Mouse (Mus musculus) lung, embryonic 14.5 days (tissue): ENCODE data around the gene Sdha. TPM values are rescaled to one million over a fixed set of nuclear protein-coding genes. Genes with fewer than 3 reads are reported as not detected.
A peak's percentile ranks its signal among the peaks of the same experiment; 100 is the strongest.

ENCODE experiments used
- ATAC-seq: fragments of 200-750 bp; cut with Nextera tagmentation; 2 replicates; pipeline ENCODE4 v1.8.0; 2017; ENCODE audit warnings: mild to moderate bottlenecking, moderate TSS enrichment, moderate library complexity; ENCODE audit not compliant: insufficient read depth
- DNase-seq: peaks from one replicate; pipeline ENCODE4 v3.0.0-alpha.2; 2015
- H3K27ac ChIP-seq: fragments of 300-500 bp; sonication (generic); 2 replicates; pipeline ENCODE4 v1.5.1; 2014; ENCODE audit warnings: low read depth, mild to moderate bottlenecking, moderate library complexity
- H3K27me3 ChIP-seq: fragments of 300-500 bp; sonication (generic); 2 replicates; pipeline ENCODE4 v1.6.1; 2014; ENCODE audit warnings: low read length, control low read depth; ENCODE audit not compliant: insufficient read depth
- H3K36me3 ChIP-seq: fragments of 300-500 bp; sonication (generic); 2 replicates; pipeline ENCODE4 v1.6.1; 2014; ENCODE audit warnings: control low read depth; ENCODE audit not compliant: insufficient read depth
- H3K4me1 ChIP-seq: fragments of 300-500 bp; sonication (generic); 2 replicates; pipeline ENCODE4 v1.6.1; 2014; ENCODE audit warnings: antibody characterized with exemption, control low read depth; ENCODE audit not compliant: insufficient read depth
- H3K4me2 ChIP-seq: fragments of 300-500 bp; sonication (generic); 2 replicates; pipeline ENCODE4 v1.6.1; 2014; ENCODE audit warnings: mild to moderate bottlenecking
- H3K4me3 ChIP-seq: fragments of 300-500 bp; sonication (generic); 2 replicates; pipeline ENCODE4 v1.5.1; 2014; ENCODE audit warnings: low read depth, low read length
- H3K9ac ChIP-seq: fragments of 300-500 bp; sonication (generic); 2 replicates; pipeline ENCODE4 v1.6.1; 2014
- H3K9me3 ChIP-seq: fragments of 300-500 bp; sonication (generic); 2 replicates; pipeline ENCODE4 v1.6.1; 2016; ENCODE audit warnings: low read depth, low read length, control low read depth
- CTCF ChIP-seq: IDR thresholded peaks from 2 replicates; pipeline ENCODE4 v1.5.1; 2016; ENCODE audit warnings: antibody characterized with exemption, low read depth
- WGBS: fragments of 180-500 bp; shearing (Covaris S2); extraction: QIAGEN DNeasy Blood & Tissue Kit; methylation state at CpG from one replicate; pipeline ENCODE4 v1.1.7; 2014; 5-methylcytosine and 5-hydroxymethylcytosine counted together
- polyA plus RNA-seq: library from polyadenylated mRNA; unstranded; fragments of >200 nt; fragmentation: Nextera tagmentation; extraction: Ambion mirVana; gene quantifications from 2 replicates; pipeline ENCODE4 v1.2.1, GENCODE M21; 2014

Sdha gene
- polyA plus RNA-seq, 1 experiment from 2014 or later: 242 TPM

DNA sequence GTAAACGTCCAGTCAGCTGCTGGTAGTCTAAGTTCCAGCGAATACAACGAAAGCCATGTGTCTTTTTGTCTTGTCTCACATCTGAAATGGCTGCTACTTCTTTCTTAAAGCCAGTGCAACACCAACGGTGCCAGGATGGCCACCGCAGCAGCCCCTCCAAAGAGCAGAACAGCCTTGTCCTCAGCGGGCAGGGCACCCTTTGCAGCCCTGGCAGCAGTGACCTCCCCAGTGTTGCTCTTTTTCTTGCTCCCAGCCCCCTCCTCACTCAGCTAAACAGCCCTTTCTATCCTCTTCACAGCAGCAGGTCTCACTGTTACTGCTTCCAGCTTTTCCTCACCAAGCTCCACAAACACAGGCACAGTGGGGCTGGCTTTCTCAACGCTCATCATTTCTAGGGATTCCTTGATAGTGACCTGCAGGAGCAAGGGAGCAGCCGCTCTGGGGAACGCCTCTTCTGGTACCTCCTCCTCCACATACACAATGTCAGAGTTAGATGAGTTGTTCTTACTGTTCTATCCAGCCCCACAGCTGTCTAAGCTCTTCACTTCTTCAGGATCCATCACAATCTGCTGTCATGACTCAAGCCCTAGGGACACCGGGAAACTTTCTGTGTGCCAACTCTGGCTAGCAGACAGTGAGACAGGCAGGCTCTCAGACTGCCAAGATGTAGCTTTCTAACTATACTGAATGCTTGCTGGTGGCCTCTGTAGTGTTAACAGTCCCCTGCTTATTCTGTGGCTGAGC, 31.6 kb upstream of the Sdha start:
- H3K4me2 ChIP-seq: no peak overlapping the region
- H3K9me3 ChIP-seq: no peaks in the 10 kb centered on the region
- no peak for ATAC-seq
- H3K4me1 ChIP-seq: no peaks in the 10 kb centered on the region
- no peaks in the 10 kb centered on the region for H3K27me3 ChIP-seq
- no peak for TF ChIP-seq CTCF
- no peak overlapping the region for H3K4me3 ChIP-seq
- no peaks in the 10 kb centered on the region for H3K36me3 ChIP-seq
- DNase-seq: no peak
- no peak overlapping the region for H3K9ac ChIP-seq
- no peak overlapping the region for H3K27ac ChIP-seq
- WGBS: 70% methylated on average over 10 of the region's 10 CpGs

DNA sequence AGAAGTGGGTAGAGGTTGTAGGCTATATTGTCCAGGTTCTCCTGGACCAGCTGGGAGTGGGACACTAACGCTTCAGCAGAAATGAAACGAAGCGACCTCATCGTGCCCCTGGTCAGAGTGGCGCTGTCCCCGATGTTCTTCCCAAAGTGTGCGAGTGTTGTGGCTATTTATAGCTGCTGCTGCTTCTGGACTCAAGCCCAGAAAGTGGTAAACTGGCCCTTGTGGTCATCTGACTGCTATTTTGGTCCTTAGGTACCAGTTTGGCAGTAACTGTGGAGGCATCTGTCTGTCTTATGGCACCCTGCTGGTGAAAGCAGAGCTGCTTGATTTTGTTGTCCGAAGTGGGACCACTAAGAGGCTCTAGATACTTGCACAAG, 13.8 kb upstream of the Sdha start, which contains the start of gene Lrrc14b:
Lrrc14b (minus strand) TSS at position 147 of the 377 bp plus-strand sequence.
- no peak within 1 kb of the TSS for H3K4me2 ChIP-seq
- H3K36me3 ChIP-seq: peaks cover 22% of the 10 kb centered on the region
- H3K4me1 ChIP-seq: no peaks in the 10 kb centered on the region
- TF ChIP-seq CTCF: no peak
- DNase-seq (peak; percentile 47), ATAC-seq (peak; percentile 61; the same call in 1 of the 2 replicates)
- WGBS: 56% methylated on average over 8 of the region's 8 CpGs
- H3K27ac ChIP-seq: no peak within 1 kb of the TSS
- H3K9me3 ChIP-seq: no peaks in the 10 kb centered on the region
- H3K4me3 ChIP-seq: no peak within 1 kb of the TSS
- no peaks in the 10 kb centered on the region for H3K27me3 ChIP-seq
- H3K9ac ChIP-seq: no peak within 1 kb of the TSS

- Histone ChIP-seq H3K36me3 (peaks cover 27% of the 10 kb centered on the region), H3K4me2 (no peak overlapping the region), H3K4me3 (no peak overlapping the region), H3K27me3 (no peaks in the 10 kb centered on the region), H3K9ac (no peak overlapping the region), H3K9me3 (no peaks in the 10 kb centered on the region), H3K4me1 (no peaks in the 10 kb centered on the region), H3K27ac (no peak overlapping the region)
- WGBS: 86% methylated on average over 13 of the region's 13 CpGs
- ATAC-seq (peak; percentile 51; the same call in 1 of the 2 replicates), DNase-seq (no peak)
- TF ChIP-seq CTCF: no peak
These were observed 13.2 kb upstream of the Sdha start for GRCm38 (mm10) chr13:74363176-74363858.

DNA sequence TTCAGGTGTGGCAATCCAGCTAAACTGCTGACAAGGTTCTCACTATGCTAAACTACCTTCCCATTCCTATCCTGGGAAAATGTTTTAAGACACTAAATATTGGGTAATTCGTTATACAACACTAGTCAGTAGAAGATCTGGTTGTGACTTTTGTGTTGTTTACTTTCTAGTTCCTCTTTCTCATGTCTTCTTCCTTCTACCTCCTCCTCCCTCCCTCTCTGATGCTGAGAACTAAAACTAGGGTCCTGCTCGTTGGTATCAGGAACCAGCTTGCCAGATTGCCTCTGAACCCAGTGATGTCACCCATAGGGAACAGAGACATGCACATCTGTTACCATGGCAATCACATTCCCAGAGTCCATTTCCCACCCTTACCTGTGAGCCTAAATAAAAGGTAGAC, 12.1 kb upstream of the Sdha start:
- 75% methylated on average over 2 of the region's 2 CpGs for WGBS
- Histone ChIP-seq H3K27ac (no peak overlapping the region), H3K9me3 (no peaks in the 10 kb centered on the region), H3K27me3 (no peaks in the 10 kb centered on the region), H3K4me3 (no peak overlapping the region), H3K4me1 (no peaks in the 10 kb centered on the region), H3K9ac (no peak overlapping the region), H3K36me3 (peaks cover 36% of the 10 kb centered on the region), H3K4me2 (no peak overlapping the region)
- ATAC-seq (no peak), DNase-seq (no peak)
- TF ChIP-seq CTCF: no peak

GRCm38 (mm10) chr13:74356491-74356890, 6.4 kb upstream of the Sdha start:
- H3K27me3 ChIP-seq: no peaks in the 10 kb centered on the region

DNA sequence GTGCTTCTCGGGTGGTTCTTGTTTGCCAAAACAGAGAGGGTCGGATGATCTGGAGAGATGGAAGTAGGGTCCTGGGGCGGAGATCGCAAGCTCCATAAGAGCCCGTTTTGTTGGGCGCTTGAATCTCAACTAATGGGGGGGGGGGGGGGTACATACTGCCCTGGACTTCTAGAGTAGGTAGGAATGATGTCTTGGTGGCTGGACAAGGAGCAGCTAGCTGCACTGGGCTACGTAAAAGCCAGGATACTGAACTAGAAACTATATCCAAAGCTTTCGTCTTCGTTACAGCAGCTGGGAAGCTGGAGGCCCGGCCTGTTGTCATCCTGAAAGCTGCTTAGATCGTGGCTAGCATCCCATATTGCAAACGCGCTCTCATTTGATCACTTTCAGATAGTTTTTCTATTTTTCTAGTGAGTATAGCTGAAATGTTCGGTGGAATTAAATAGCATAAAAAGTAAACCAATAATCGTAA, 391 bp upstream of the Sdha start:
- Histone ChIP-seq H3K4me3 (peak overlapping the region; percentile 80), H3K36me3 (peaks cover 17% of the 10 kb centered on the region), H3K27ac (peak overlapping the region; percentile 86; the same call in 1 of the 2 replicates), H3K27me3 (no peaks in the 10 kb centered on the region), H3K4me2 (peak overlapping the region; percentile 80), H3K4me1 (peaks cover 11% of the 10 kb centered on the region), H3K9me3 (no peaks in the 10 kb centered on the region), H3K9ac (peak overlapping the region; percentile 92)
- DNase-seq (peak; percentile 64), ATAC-seq (peak; percentile 71; the same call in 1 of the 2 replicates)
- WGBS: 2% methylated on average over 15 of the region's 15 CpGs
- no peak for TF ChIP-seq CTCF

More at GRCm38 (mm10) chr13:74356491-74356890, 6.4 kb upstream of the Sdha start:
- H3K9me3 ChIP-seq: no peaks in the 10 kb centered on the region
- no peak for TF ChIP-seq CTCF
- peaks cover 70% of the 10 kb centered on the region for H3K36me3 ChIP-seq
- no peak for ATAC-seq
- 97% methylated on average over 13 of the region's 13 CpGs for WGBS
- no peaks in the 10 kb centered on the region for H3K4me1 ChIP-seq
- DNase-seq: no peak
- no peak overlapping the region for H3K4me3 ChIP-seq
- H3K27ac ChIP-seq: no peak overlapping the region
- H3K4me2 ChIP-seq: no peak overlapping the region
- no peak overlapping the region for H3K9ac ChIP-seq

GRCm38 (mm10) chr13:74341036-74341435, 9.0 kb downstream of the Sdha start:
- H3K9ac ChIP-seq: no peak overlapping the region
- H3K27me3 ChIP-seq: no peaks in the 10 kb centered on the region
- peak; percentile 70; the same call in 1 of the 2 replicates for ATAC-seq
- peak; percentile 67 for TF ChIP-seq CTCF
- no peaks in the 10 kb centered on the region for H3K9me3 ChIP-seq
- peak; percentile 72 for DNase-seq
- H3K36me3 ChIP-seq: peaks cover 82% of the 10 kb centered on the region
- no peak overlapping the region for H3K27ac ChIP-seq
- H3K4me1 ChIP-seq: no peaks in the 10 kb centered on the region
- no peak overlapping the region for H3K4me3 ChIP-seq
- 46% methylated on average over 3 of the region's 3 CpGs for WGBS
- H3K4me2 ChIP-seq: no peak overlapping the region
